Comparison of ENCODE assay signal across 28 mouse cellular contexts in genomic region chr5:92079304-92079703, GRCm38 (mm10). TPM values are rescaled to one million over a fixed set of nuclear protein-coding genes. Genes with fewer than 3 reads are reported as not detected.
A peak's percentile ranks its signal among the peaks of the same experiment; 100 is the strongest.
DNase-seq lines count a peak whose midpoint lies in the region; ATAC-seq and TF ChIP-seq lines count a peak whose summit lies in the region.
"Had no signal": no experiment of that assay in that cellular context is flagged by ENCODE, and none has a peak within 500 bp of the region (broad histone marks: within the 10 kb centered on the region; RNA-seq: fewer than 3 reads in every experiment).

No protein-coding gene starts in this region.

- no peak overlapping the region for H3K4me3 ChIP-seq in heart, embryonic 13.5 days
- H3K4me3 ChIP-seq in liver, embryonic 11.5 days (ENCODE audit: low read depth, low read length) = no peak overlapping the region
- no peak overlapping the region for H3K4me3 ChIP-seq in liver, postnatal 0 days (ENCODE audit: low read depth, low read length)
- H3K4me3 ChIP-seq: forebrain, embryonic 13.5 days; kidney, embryonic 15.5 days; lung, embryonic 15.5 days; midbrain, embryonic 15.5 days; myocyte; neural tube, embryonic 13.5 days; stomach, embryonic 15.5 days had no signal

- 5% methylated on average over 1 of the region's 1 CpGs for WGBS in heart, embryonic 13.5 days
- WGBS in liver, embryonic 11.5 days = 17% methylated on average over 1 of the region's 1 CpGs
- 21% methylated on average over 1 of the region's 1 CpGs for WGBS in liver, postnatal 0 days (ENCODE audit: insufficient replicate concordance)

- peak overlapping the region; percentile 65 for H3K27ac ChIP-seq in heart, embryonic 13.5 days (replicated peaks)
- peak overlapping the region; percentile 38; the same call in 1 of the 2 replicates for H3K27ac ChIP-seq in liver, embryonic 11.5 days (ENCODE audit: low read depth, low read length)
- H3K27ac ChIP-seq in liver, postnatal 0 days (ENCODE audit: low read depth) = 0 out of 2 replicates have a peak overlapping the region, but pooled peaks have one; percentile 5
- H3K27ac ChIP-seq: forebrain, embryonic 13.5 days; hindbrain, postnatal 0 days; kidney, embryonic 15.5 days; lung, embryonic 15.5 days; midbrain, embryonic 15.5 days; neural tube, embryonic 13.5 days; stomach, embryonic 15.5 days had no signal

- TF ChIP-seq EP300 in liver, postnatal 0 days (IDR thresholded peaks at IDR 0.05; ENCODE audit: low read depth) = no peak

- ATAC-seq in heart, embryonic 13.5 days (ENCODE audit: extremely low read depth, insufficient number of reproducible peaks, low FRiP score, low TSS enrichment) = no peak
- ATAC-seq in liver, embryonic 11.5 days (replicated peaks; ENCODE audit: low FRiP score) = no peak
- no peak for ATAC-seq in liver, postnatal 0 days
- ATAC-seq: forebrain, embryonic 13.5 days; hindbrain, postnatal 0 days; midbrain, embryonic 15.5 days had no signal

- no peak overlapping the region for H3K9ac ChIP-seq in heart, embryonic 13.5 days
- H3K9ac ChIP-seq in liver, embryonic 11.5 days (ENCODE audit: low read depth, low read length) = no peak overlapping the region
- no peak overlapping the region; the same call in 1 of the 2 replicates for H3K9ac ChIP-seq in liver, postnatal 0 days (replicated peaks)
- H3K9ac ChIP-seq: forebrain, embryonic 13.5 days; kidney, embryonic 15.5 days; lung, embryonic 15.5 days; midbrain, embryonic 15.5 days; neural tube, embryonic 13.5 days; stomach, embryonic 15.5 days had no signal

- TF ChIP-seq CTCF in liver, postnatal 0 days (IDR thresholded peaks at IDR 0.05; ENCODE audit: low read depth) = no peak

- no peaks in the 10 kb centered on the region for H3K36me3 ChIP-seq in heart, embryonic 13.5 days
- H3K36me3 ChIP-seq in liver, embryonic 11.5 days (ENCODE audit: control insufficient read depth, insufficient read depth, low read length) = no peaks in the 10 kb centered on the region; the same call in 1 of the 2 replicates
- no peaks in the 10 kb centered on the region for H3K36me3 ChIP-seq in liver, postnatal 0 days (replicated peaks; ENCODE audit: insufficient read depth, low read length)
- H3K36me3 ChIP-seq: kidney, embryonic 15.5 days; lung, embryonic 15.5 days; midbrain, embryonic 15.5 days had no signal

- no peaks in the 10 kb centered on the region for H3K27me3 ChIP-seq in heart, embryonic 13.5 days (replicated peaks)
- H3K27me3 ChIP-seq in liver, embryonic 11.5 days (replicated peaks; ENCODE audit: control insufficient read depth, insufficient read depth, low read length) = no peaks in the 10 kb centered on the region
- H3K27me3 ChIP-seq in liver, postnatal 0 days (ENCODE audit: insufficient read depth, low read length) = no peaks in the 10 kb centered on the region
- H3K27me3 ChIP-seq: CH12.LX; forebrain, embryonic 13.5 days; kidney, embryonic 15.5 days; lung, embryonic 15.5 days; midbrain, embryonic 15.5 days; neural tube, embryonic 13.5 days; stomach, embryonic 15.5 days had no signal

- no peak for DNase-seq in heart, adult 18-20 months
- peak; percentile 3 for DNase-seq in retina, postnatal 7 days (ENCODE audit: low read depth, low spot score)
- DNase-seq in retina, postnatal 1 day = no peak
- no peak for DNase-seq in liver, embryonic 11.5 days (ENCODE audit: low spot score)
- DNase-seq in liver, postnatal 0 days = no peak
- no peak for DNase-seq in right cerebral cortex, adult 2 months (ENCODE audit: low spot score in 2 of 2)
- no peak for DNase-seq in left cerebral cortex, postnatal 4 days
- DNase-seq: adrenal gland, postnatal 25 days; cerebellum, adult 8-10 months; cerebellum, postnatal 36 days; gastrocnemius, postnatal 36 days; kidney, adult 11 months; layer of hippocampus, adult 9-11 months; lung, postnatal 36 days; right cerebral cortex, adult 18-20 months; thymus, adult 2 months; thymus, postnatal 4 days had no signal

- no peaks in the 10 kb centered on the region for H3K9me3 ChIP-seq in heart, embryonic 13.5 days
- no peaks in the 10 kb centered on the region for H3K9me3 ChIP-seq in liver, embryonic 11.5 days (ENCODE audit: control insufficient read depth, low read length)
- no peaks in the 10 kb centered on the region for H3K9me3 ChIP-seq in liver, postnatal 0 days (ENCODE audit: low read length)
- H3K9me3 ChIP-seq: forebrain, embryonic 13.5 days; kidney, embryonic 15.5 days; lung, embryonic 15.5 days; midbrain, embryonic 15.5 days; neural tube, embryonic 13.5 days; stomach, embryonic 15.5 days had no signal

- peak overlapping the region; percentile 33 for H3K4me2 ChIP-seq in heart, embryonic 13.5 days
- peak overlapping the region; percentile 39 for H3K4me2 ChIP-seq in liver, embryonic 11.5 days
- H3K4me2 ChIP-seq in liver, postnatal 0 days (ENCODE audit: low read depth, low read length) = no peak overlapping the region
- H3K4me2 ChIP-seq: forebrain, embryonic 13.5 days; kidney, embryonic 15.5 days; lung, embryonic 15.5 days; midbrain, embryonic 15.5 days; neural tube, embryonic 13.5 days; stomach, embryonic 15.5 days had no signal

- H3K4me1 ChIP-seq in heart, embryonic 13.5 days = peaks cover 47% of the 10 kb centered on the region
- peaks cover 35% of the 10 kb centered on the region for H3K4me1 ChIP-seq in liver, embryonic 11.5 days (replicated peaks; ENCODE audit: control insufficient read depth, insufficient read depth, low read length)
- peaks cover 26% of the 10 kb centered on the region for H3K4me1 ChIP-seq in liver, postnatal 0 days (ENCODE audit: insufficient read depth)

- intact Hi-C loops in left cerebral cortex, postnatal 4 days (cut with DNase I) = no loop called here

RNA-seq across cellular contexts. Expression of gene G3bp2, which starts 4.2 kb away (rescaled TPM):
- 132 and 153 TPM in 2 replicates for polyA plus RNA-seq in heart, embryonic 13.5 days (2015; fragmentation: Nextera tagmentation; extraction: Ambion mirVana)
- total RNA-seq in heart, adult 18-20 months (2021) = 10 to 100 TPM; 59.4 to 66.1 TPM
- 127 and 143 TPM in 2 replicates for polyA plus RNA-seq in liver, embryonic 11.5 days (2014; fragmentation: Nextera tagmentation; extraction: Ambion mirVana)
- 46.7 and 50.1 TPM in 2 replicates for polyA plus RNA-seq in liver, postnatal 0 days (2015; fragmentation: Nextera tagmentation; extraction: Ambion mirVana)
- 100 to 1,000 TPM; 201 to 203 TPM for total RNA-seq in left cerebral cortex, postnatal 4 days (2021)

RNA-seq across cellular contexts. Expression of gene Cdkl2, which starts 35.6 kb away (rescaled TPM):
- polyA plus RNA-seq in heart, embryonic 13.5 days (2015; fragmentation: Nextera tagmentation; extraction: Ambion mirVana) = 0.66 and 1.1 TPM in 2 replicates
- 1 to 10 TPM; 4.6 to 5.5 TPM for total RNA-seq in heart, adult 18-20 months (2021)
- 0.45 TPM in 2 replicates for polyA plus RNA-seq in liver, embryonic 11.5 days (2014; fragmentation: Nextera tagmentation; extraction: Ambion mirVana)
- 0.73 and 0.90 TPM in 2 replicates for polyA plus RNA-seq in liver, postnatal 0 days (2015; fragmentation: Nextera tagmentation; extraction: Ambion mirVana)
- 10 to 100 TPM; 68.8 to 75.4 TPM for total RNA-seq in left cerebral cortex, postnatal 4 days (2021)
- total RNA-seq: hematopoietic stem cell, adult 5-6 weeks had no signal

RNA-seq across cellular contexts. Expression of gene Uso1, which starts 58.4 kb away (rescaled TPM):
- polyA plus RNA-seq in heart, embryonic 13.5 days (2015; fragmentation: Nextera tagmentation; extraction: Ambion mirVana) = 30.2 and 32.1 TPM in 2 replicates
- total RNA-seq in heart, adult 18-20 months (2021) = 10 to 100 TPM; 43.5 to 43.7 TPM
- 24.1 and 26.9 TPM in 2 replicates for polyA plus RNA-seq in liver, embryonic 11.5 days (2014; fragmentation: Nextera tagmentation; extraction: Ambion mirVana)
- 22.0 and 22.2 TPM in 2 replicates for polyA plus RNA-seq in liver, postnatal 0 days (2015; fragmentation: Nextera tagmentation; extraction: Ambion mirVana)
- 10 to 100 TPM; 62.2 to 65.0 TPM for total RNA-seq in left cerebral cortex, postnatal 4 days (2021)

Comparison
In these comparisons a context has a peak if more than half of its experiments do, and no peak if none do; other contexts are left out.
1. H3K27ac ChIP-seq: peak in every context shown above with its lines; median percentile 65 in heart, embryonic 13.5 days; 38 in liver, embryonic 11.5 days; 5 in liver, postnatal 0 days.